ENCODE assay signal across 23 mouse cellular contexts in the genomic region with DNA sequence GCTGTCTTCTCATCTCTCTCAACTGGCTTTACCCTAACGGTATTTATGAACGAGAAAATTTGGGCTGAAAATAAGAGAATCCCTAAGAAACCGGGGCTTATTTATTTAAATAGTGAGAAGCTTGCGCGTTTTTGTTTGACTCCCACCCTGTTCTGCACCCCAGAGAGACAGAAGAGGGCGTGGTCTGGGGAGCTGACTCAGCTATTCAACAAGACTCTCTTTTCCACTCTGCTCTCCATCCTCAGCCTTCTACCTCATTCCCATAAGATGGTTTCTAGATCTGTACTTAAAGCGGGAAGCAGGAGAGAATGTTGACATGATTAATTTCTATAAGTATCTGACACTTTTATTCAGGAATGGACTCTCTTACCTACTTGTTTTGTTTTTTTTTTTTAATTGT.
DNase-seq lines count a peak whose midpoint lies in the region; ATAC-seq lines count a peak whose summit lies in the region.
"Had no signal": no experiment of that assay in that cellular context is flagged by ENCODE, and none has a peak within 500 bp of the region (broad histone marks: within the 10 kb centered on the region; RNA-seq: fewer than 3 reads in every experiment).

No protein-coding gene starts in this region.

- no peak overlapping the region for H3K4me3 ChIP-seq in embryonic facial prominence, embryonic 14.5 days (ENCODE audit: low read depth, low read length)
- no peak overlapping the region for H3K4me3 ChIP-seq in embryonic facial prominence, embryonic 10.5 days
- H3K4me3 ChIP-seq: embryonic facial prominence, embryonic 13.5 days; forebrain, embryonic 13.5 days; forebrain, embryonic 15.5 days had no signal

- H3K36me3 ChIP-seq in embryonic facial prominence, embryonic 14.5 days (ENCODE audit: control insufficient read depth, insufficient read depth, low read length), result no peaks in the 10 kb centered on the region
- no peaks in the 10 kb centered on the region for H3K36me3 ChIP-seq in embryonic facial prominence, embryonic 10.5 days (replicated peaks)
- H3K36me3 ChIP-seq: embryonic facial prominence, embryonic 13.5 days; forebrain, embryonic 15.5 days; G1E had no signal

- H3K9ac ChIP-seq in embryonic facial prominence, embryonic 14.5 days (ENCODE audit: low read depth, low read length), result no peak overlapping the region
- H3K9ac ChIP-seq: embryonic facial prominence, embryonic 13.5 days; forebrain, embryonic 13.5 days; forebrain, embryonic 15.5 days; forebrain, postnatal 0 days had no signal

- ATAC-seq in embryonic facial prominence, embryonic 14.5 days (ENCODE audit: low read depth), result no peak
- ATAC-seq: CD4-positive, CD25-positive, alpha-beta regulatory T cell, adult 4 months; forebrain, embryonic 13.5 days; forebrain, embryonic 15.5 days; forebrain, postnatal 0 days; Patski had no signal

- H3K27ac ChIP-seq in embryonic facial prominence, embryonic 14.5 days (replicated peaks; ENCODE audit: low read depth, low read length), result no peak overlapping the region
- H3K27ac ChIP-seq in embryonic facial prominence, embryonic 10.5 days (replicated peaks), result no peak overlapping the region
- H3K27ac ChIP-seq: embryonic facial prominence, embryonic 13.5 days; forebrain, embryonic 13.5 days; forebrain, embryonic 15.5 days had no signal

- H3K9me3 ChIP-seq in embryonic facial prominence, embryonic 14.5 days (ENCODE audit: control insufficient read depth, low read length), result peaks cover 6% of the 10 kb centered on the region; the same call in 1 of the 2 replicates
- 0 out of 2 replicates have a peak, but pooled peaks cover 2% of the 10 kb centered on the region for H3K9me3 ChIP-seq in embryonic facial prominence, embryonic 10.5 days
- H3K9me3 ChIP-seq: embryonic facial prominence, embryonic 13.5 days; forebrain, embryonic 13.5 days; forebrain, embryonic 15.5 days had no signal

- no peaks in the 10 kb centered on the region for H3K4me1 ChIP-seq in embryonic facial prominence, embryonic 14.5 days (ENCODE audit: control insufficient read depth, insufficient read depth, low read length)
- H3K4me1 ChIP-seq in embryonic facial prominence, embryonic 10.5 days, result peaks cover 14% of the 10 kb centered on the region
- H3K4me1 ChIP-seq: forebrain, embryonic 13.5 days; forebrain, embryonic 15.5 days had no signal

- H3K4me2 ChIP-seq in embryonic facial prominence, embryonic 14.5 days (ENCODE audit: low read depth, low read length), result no peak overlapping the region
- H3K4me2 ChIP-seq: embryonic facial prominence, embryonic 13.5 days; forebrain, embryonic 13.5 days; forebrain, embryonic 15.5 days had no signal

- H3K27me3 ChIP-seq in embryonic facial prominence, embryonic 14.5 days (replicated peaks; ENCODE audit: control insufficient read depth, insufficient read depth, low read length), result no peaks in the 10 kb centered on the region
- H3K27me3 ChIP-seq in embryonic facial prominence, embryonic 10.5 days (replicated peaks; ENCODE audit: low read depth, poor library complexity, severe bottlenecking), result no peaks in the 10 kb centered on the region
- H3K27me3 ChIP-seq: CH12.LX; embryonic facial prominence, embryonic 13.5 days; forebrain, embryonic 13.5 days; forebrain, embryonic 15.5 days; Patski had no signal

- peak; percentile 48 for DNase-seq in embryonic facial prominence, embryonic 14.5 days (ENCODE audit: low spot score)
- no peak for DNase-seq in embryonic facial prominence, embryonic 10.5 days (ENCODE audit: low spot score)
- peak; percentile 39 for DNase-seq in ES-CJ7 (ENCODE audit: low read depth, low spot score)
- DNase-seq in R1 (ENCODE audit: low read depth, low spot score), result peak; percentile 58
- no peak for DNase-seq in cerebellum, postnatal 4 days (ENCODE audit: low spot score in 2 of 2)
- DNase-seq: adrenal gland, adult 2 months; adrenal gland, postnatal 10 days; adrenal gland, postnatal 25 days; B cell, adult 2 months; cerebellum, adult 11 months; cerebellum, adult 18-20 months; cerebellum, adult 8-10 months; cerebellum, adult 9-11 months; cerebellum, postnatal 14 days; cerebellum, postnatal 36 days; forebrain, postnatal 0 days had no signal

- WGBS in embryonic facial prominence, embryonic 14.5 days, result 56% methylated on average over 7 of the region's 7 CpGs
- 64% methylated on average over 7 of the region's 7 CpGs for WGBS in embryonic facial prominence, embryonic 10.5 days

Comparison
In these comparisons a context has a peak if more than half of its experiments do, and no peak if none do; other contexts are left out.
1. DNase-seq: peak in embryonic facial prominence, embryonic 14.5 days (single experiment), ES-CJ7 (single experiment) and R1 (single experiment); none in embryonic facial prominence, embryonic 10.5 days (single experiment) and cerebellum, postnatal 4 days (0 of 2).